Mouse (Mus musculus) E14TG2a.4 (cell line): ENCODE results near the gene Nalcn.

Source experiments
- CTCF ChIP-seq: conservative IDR thresholded peaks from 2 replicates; pipeline ENCODE4 v1.5.1; 2014; ENCODE audit warnings: low read length
- POU5F1 ChIP-seq: IDR thresholded peaks from 2 replicates; pipeline ENCODE4 v1.6.1; 2014; ENCODE audit warnings: low read length, borderline replicate concordance

- no peak for TF ChIP-seq CTCF
- TF ChIP-seq POU5F1 = no peak
Measured at GRCm38 (mm10) chr14:123554936-123555335, 72.0 kb downstream of the Nalcn start.
